Mouse (Mus musculus): Measurements from ENCODE around the gene Spi1. TPM values are rescaled to one million over a fixed set of nuclear protein-coding genes. Genes with fewer than 3 reads are reported as not detected.

Spi1 gene
- polyA plus RNA-seq (2012; ENCODE audit: low replicate concordance): 190 and 386 TPM in 2 replicates

DNA sequence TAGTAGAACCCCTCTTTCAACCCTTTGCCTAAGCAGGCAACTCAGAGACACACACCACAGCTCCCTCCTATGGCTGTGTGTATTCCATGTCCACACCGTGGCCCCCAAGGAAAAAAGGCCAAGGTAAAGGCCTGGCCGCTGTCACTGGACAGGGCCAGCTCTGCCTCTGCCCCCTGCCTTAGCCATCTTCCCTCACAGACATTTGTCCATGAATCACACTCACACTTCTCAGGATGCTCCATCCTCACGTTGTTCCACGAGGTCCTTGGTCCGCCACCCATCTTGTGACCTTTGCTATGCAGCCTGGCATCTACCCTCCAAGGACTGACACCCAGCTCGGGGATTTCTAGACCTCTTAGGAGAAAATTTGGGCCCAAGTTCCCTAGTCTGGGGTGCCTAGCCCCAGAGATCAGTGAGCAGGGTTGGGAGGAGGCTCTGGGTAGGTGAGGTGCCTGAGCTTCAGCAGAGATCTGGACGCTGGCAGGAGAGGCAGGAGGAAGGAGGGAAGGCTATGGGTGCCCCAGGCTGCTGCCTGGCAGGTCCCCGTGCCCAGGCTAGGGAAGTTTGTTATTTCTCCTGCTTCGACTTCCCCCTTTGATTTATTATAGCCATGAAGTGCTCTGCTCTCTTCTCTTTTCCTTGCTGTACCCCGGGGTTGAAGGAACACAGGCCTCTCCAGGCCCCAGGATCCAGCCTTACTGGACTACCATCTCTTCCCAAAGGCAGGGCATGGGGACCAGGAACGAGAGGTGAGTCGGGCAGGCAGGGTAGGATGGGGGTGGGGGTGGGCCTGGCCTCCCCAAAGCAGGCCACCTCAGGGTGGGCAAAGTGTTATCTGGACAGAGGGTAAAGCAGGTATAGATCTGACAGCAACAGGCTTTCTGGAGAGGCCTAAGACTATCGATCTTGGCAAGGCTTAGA is at the start of gene Spi1:
Gene Spi1, plus strand, starts transcription at position 616 of the 921 bp plus-strand sequence.

DNA sequence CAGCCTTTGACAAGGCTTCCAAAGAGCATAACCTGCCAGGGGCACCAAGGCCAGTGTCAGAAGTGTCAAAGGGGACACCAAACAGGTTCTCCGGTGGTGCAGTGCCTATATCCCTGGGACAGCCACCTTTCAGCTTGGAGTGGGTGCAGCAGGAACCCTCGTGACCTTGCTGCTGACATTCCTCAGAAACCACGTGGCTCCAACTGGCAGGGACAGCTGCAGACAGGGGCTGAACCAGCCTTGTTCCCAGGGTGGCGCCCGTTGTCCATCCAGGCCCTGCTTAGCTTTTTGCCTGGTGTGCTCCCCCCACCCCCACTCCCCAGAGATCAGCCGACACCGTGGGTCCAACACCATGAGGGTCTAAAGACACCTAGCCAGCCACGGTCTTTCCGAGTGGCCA is 46.8 kb upstream of the Spi1 start, which contains the start of gene Rapsn:
Gene Rapsn, plus strand, starts transcription at position 236 of the 400 bp plus-strand sequence.

DNA sequence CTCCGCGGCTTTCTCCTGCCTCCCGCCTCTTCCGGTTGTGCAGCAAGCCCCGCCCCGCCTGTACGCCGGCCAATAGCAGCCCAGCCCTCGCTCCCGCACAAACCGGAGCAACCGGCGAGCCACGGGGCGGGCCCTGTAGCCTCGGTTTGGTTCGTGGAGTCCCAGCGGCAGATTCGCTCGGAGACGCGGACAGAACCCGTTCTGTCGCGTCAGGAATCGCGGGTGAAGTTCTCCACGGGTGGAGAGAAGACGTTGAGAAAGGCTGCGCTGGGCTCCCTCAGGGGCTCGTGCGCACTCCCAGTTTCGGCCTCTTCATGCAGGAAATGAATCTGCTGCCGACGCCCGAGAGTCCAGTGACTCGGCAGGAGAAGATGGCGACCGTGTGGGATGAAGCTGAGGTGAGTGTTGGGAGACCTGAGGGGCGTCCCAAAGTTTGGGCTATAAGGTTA is 28.2 kb upstream of the Spi1 start, which contains the start of gene Psmc3:
Gene Psmc3, plus strand, starts transcription at position 76 of the 449 bp plus-strand sequence.

DNA sequence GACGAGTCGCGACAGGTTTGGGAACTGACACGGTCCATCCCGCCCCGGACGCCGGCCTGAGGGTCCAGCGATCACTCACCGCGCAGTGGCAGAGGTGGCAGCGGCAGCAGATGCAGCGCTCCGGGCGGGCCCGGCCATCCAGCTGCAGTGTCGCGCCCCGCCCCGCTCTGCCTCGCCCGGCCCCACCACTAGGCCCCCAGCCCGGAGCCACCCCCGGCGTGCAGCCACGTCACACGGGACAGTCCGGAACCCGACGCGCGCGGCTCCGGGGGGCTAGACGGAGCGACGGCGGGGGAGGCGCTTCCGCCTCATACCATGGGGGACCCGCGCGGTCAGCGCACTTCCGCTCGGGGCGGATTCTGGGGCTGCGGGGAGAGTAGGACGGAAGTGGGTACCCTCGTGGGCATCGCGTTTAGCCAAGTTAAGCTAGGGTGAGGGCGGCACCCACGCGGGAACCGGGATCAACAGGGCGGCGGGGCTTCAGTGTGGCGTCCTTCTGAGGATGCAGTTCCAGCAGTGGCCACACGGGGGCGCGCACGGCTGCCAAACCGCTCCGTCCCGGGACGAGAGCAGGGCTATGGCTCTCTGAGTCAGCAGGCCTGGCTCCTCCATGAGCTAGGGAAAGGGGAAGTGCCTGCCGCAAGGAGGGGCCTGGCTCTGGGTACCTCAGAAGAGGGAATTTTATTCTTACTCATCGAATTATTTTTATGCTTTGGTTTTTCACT is 12.0 kb upstream of the Spi1 start, which contains the start of gene Slc39a13:
Gene Slc39a13, minus strand, starts transcription at position 342 of the 725 bp plus-strand sequence.

DNA sequence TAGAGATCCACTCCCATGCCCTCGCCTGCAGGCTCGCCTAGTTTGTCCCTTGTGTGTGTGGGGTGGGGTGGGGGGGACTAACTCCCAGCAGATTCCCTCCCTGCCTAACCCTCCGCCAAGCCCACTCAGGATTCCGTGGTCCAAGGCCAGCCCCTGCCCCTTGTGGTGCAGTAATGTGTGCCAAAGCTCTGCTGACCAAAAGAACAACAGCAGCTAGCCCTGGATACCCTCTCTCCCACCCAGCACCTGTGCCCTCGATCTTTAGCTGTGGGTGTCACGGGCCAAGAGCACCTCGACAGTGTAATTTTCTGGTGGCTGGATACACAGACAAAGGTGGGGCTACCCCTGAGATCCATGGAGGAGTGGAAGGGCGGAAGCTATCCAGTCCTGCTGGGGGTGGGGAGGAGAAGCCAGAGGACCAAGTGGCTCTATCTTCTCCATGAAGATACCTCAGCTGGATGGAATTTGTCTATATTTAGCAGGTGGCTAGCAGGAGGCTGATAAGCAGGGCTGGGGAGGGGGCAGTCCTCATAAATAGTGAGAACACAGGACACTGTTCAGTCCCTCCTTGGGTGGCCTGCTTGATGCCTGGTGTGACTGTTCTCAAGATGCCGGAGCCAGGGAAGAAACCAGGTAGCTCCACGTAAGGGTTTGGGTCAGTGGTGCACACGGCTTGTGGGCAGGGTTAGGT is 35.5 kb downstream of the Spi1 start, which contains the start of gene Mybpc3:
Gene Mybpc3, plus strand, starts transcription at position 560 of the 691 bp plus-strand sequence.

Other genes starting within 250 kb of the Spi1 start
- gene Mtch2, start 235.2 kb upstream of the Spi1 start, polyA plus RNA-seq (2012; ENCODE audit: low replicate concordance): 3.2 and 9.3 TPM in 2 replicates
- 3.0 and 5.9 TPM in 2 replicates for gene C1qtnf4, start 196.5 kb upstream of the Spi1 start, polyA plus RNA-seq (2012; ENCODE audit: low replicate concordance)
- 2.3 and 5.1 TPM in 2 replicates for gene Kbtbd4, start 177.7 kb upstream of the Spi1 start, polyA plus RNA-seq (2012; ENCODE audit: low replicate concordance)
- 49.3 and 59.5 TPM in 2 replicates for gene Ndufs3, start 177.6 kb upstream of the Spi1 start, polyA plus RNA-seq (2012; ENCODE audit: low replicate concordance)
- 48.4 and 67.4 TPM in 2 replicates for gene Celf1, start 142.0 kb upstream of the Spi1 start, polyA plus RNA-seq (2012; ENCODE audit: low replicate concordance)
- 0.22 and 0.65 TPM in 2 replicates for gene Rapsn, start 46.8 kb upstream of the Spi1 start, polyA plus RNA-seq (2012; ENCODE audit: low replicate concordance)
- 31.1 and 68.8 TPM in 2 replicates for gene Psmc3, start 28.4 kb upstream of the Spi1 start, polyA plus RNA-seq (2012; ENCODE audit: low replicate concordance)
- gene Slc39a13, start 12.0 kb upstream of the Spi1 start, polyA plus RNA-seq (2012; ENCODE audit: low replicate concordance): 22.5 and 23.9 TPM in 2 replicates
- gene Mybpc3, start 35.8 kb downstream of the Spi1 start, polyA plus RNA-seq (2012; ENCODE audit: low replicate concordance): 0.30 and 0.33 TPM in 2 replicates
- gene Madd, start 101.4 kb downstream of the Spi1 start, polyA plus RNA-seq (2012; ENCODE audit: low replicate concordance): 28.9 and 50.3 TPM in 2 replicates
- gene Nr1h3, start 120.4 kb downstream of the Spi1 start, polyA plus RNA-seq (2012; ENCODE audit: low replicate concordance): 13.1 and 25.5 TPM in 2 replicates
- 5.7 and 18.6 TPM in 2 replicates for gene Acp2, start 120.5 kb downstream of the Spi1 start, polyA plus RNA-seq (2012; ENCODE audit: low replicate concordance)
- gene Ddb2, start 154.6 kb downstream of the Spi1 start, polyA plus RNA-seq (2012; ENCODE audit: low replicate concordance): 3.3 and 5.3 TPM in 2 replicates
- 0.75 and 1.3 TPM in 2 replicates for gene Pacsin3, start 173.6 kb downstream of the Spi1 start, polyA plus RNA-seq (2012; ENCODE audit: low replicate concordance)
- 9.9 and 33.5 TPM in 2 replicates for gene Arfgap2, start 182.6 kb downstream of the Spi1 start, polyA plus RNA-seq (2012; ENCODE audit: low replicate concordance)

All from hematopoietic multipotent progenitor cell, adult 10-12 weeks (in vitro differentiated cells).